Mouse (Mus musculus) erythroblast, embryonic 14.5 days (primary cell): ENCODE results near the gene Rsl24d1. TPM values are rescaled to one million over a fixed set of nuclear protein-coding genes. Genes with fewer than 3 reads are reported as not detected.

ENCODE experiments used
- H3K27me3 ChIP-seq: 2 replicates; pipeline ENCODE4 v1.6.1; 2012; ENCODE audit warnings: inconsistent platforms; ENCODE audit not compliant: control insufficient read depth
- H3K36me3 ChIP-seq: 2 replicates; pipeline ENCODE4 v1.6.1; 2012; ENCODE audit warnings: mild to moderate bottlenecking, inconsistent platforms; ENCODE audit not compliant: control insufficient read depth
- H3K4me1 ChIP-seq: 2 replicates; pipeline ENCODE4 v1.6.1; 2012; ENCODE audit warnings: inconsistent platforms; ENCODE audit not compliant: control insufficient read depth
- H3K4me3 ChIP-seq: replicated peaks from 2 replicates; pipeline ENCODE3; 2012; ENCODE audit warnings: moderate library complexity, mild to moderate bottlenecking, inconsistent platforms
- H3K9me3 ChIP-seq: 2 replicates; pipeline ENCODE4 v1.6.1; 2012; ENCODE audit warnings: low read length, inconsistent platforms, mixed read lengths; ENCODE audit not compliant: control insufficient read depth
- GATA1 ChIP-seq: IDR thresholded peaks from 2 replicates; pipeline ENCODE4 v1.6.1; 2012; ENCODE audit warnings: low read length, inconsistent platforms, mixed read lengths
- TAL1 ChIP-seq: IDR thresholded peaks from 3 replicates; pipeline ENCODE4 v1.6.1; 2012; ENCODE audit warnings: low read length, inconsistent platforms, mixed read lengths
- polyA plus RNA-seq: library from polyadenylated mRNA; stranded (reverse); fragments of >175 nt; gene quantifications from 2 replicates; pipeline ENCODE4 v1.2.3, GENCODE M21; 2012

Gene Rsl24d1
- polyA plus RNA-seq, 1 experiment, result 0.10 TPM

- Histone ChIP-seq H3K27me3 (no peaks in the 10 kb centered on the region), H3K4me1 (no peaks in the 10 kb centered on the region), H3K9me3 (no peaks in the 10 kb centered on the region), H3K36me3 (no peaks in the 10 kb centered on the region), H3K4me3 (no peak overlapping the region)
- no peak for TF ChIP-seq TAL1
- TF ChIP-seq GATA1, result no peak
Observed at GRCm38 (mm10) chr9:73079801-73080325, 33.4 kb upstream of the Rsl24d1 start.

GRCm38 (mm10) chr9:73082291-73083000, 30.8 kb upstream of the Rsl24d1 start:
- Histone ChIP-seq H3K9me3 (no peaks in the 10 kb centered on the region), H3K27me3 (no peaks in the 10 kb centered on the region), H3K4me3 (no peak overlapping the region), H3K4me1 (no peaks in the 10 kb centered on the region), H3K36me3 (no peaks in the 10 kb centered on the region)
- no peak for TF ChIP-seq GATA1
- TF ChIP-seq TAL1, result no peak

GRCm38 (mm10) chr9:73083956-73084355, 29.3 kb upstream of the Rsl24d1 start:
- H3K36me3 ChIP-seq, result no peaks in the 10 kb centered on the region
- no peaks in the 10 kb centered on the region for H3K27me3 ChIP-seq
- no peaks in the 10 kb centered on the region for H3K9me3 ChIP-seq
- no peak overlapping the region for H3K4me3 ChIP-seq
- TF ChIP-seq TAL1 (no peak), GATA1 (no peak)
- no peaks in the 10 kb centered on the region for H3K4me1 ChIP-seq

- Histone ChIP-seq H3K4me1 (no peaks in the 10 kb centered on the region), H3K4me3 (no peak overlapping the region), H3K36me3 (no peaks in the 10 kb centered on the region), H3K27me3 (no peaks in the 10 kb centered on the region), H3K9me3 (no peaks in the 10 kb centered on the region)
- TF ChIP-seq TAL1 (no peak), GATA1 (no peak)
Observed at GRCm38 (mm10) chr9:73085845-73086244, 27.4 kb upstream of the Rsl24d1 start.

- no peaks in the 10 kb centered on the region for H3K36me3 ChIP-seq
- TF ChIP-seq GATA1, result no peak
- TF ChIP-seq TAL1, result no peak
Observed at GRCm38 (mm10) chr9:73087121-73087520, 26.1 kb upstream of the Rsl24d1 start.

GRCm38 (mm10) chr9:73087581-73087980, 25.6 kb upstream of the Rsl24d1 start:
- TF ChIP-seq TAL1 (no peak), GATA1 (no peak)
- no peaks in the 10 kb centered on the region for H3K9me3 ChIP-seq
- H3K27me3 ChIP-seq, result no peaks in the 10 kb centered on the region
- no peaks in the 10 kb centered on the region for H3K36me3 ChIP-seq
- no peaks in the 10 kb centered on the region for H3K4me1 ChIP-seq
- no peak overlapping the region for H3K4me3 ChIP-seq

More at GRCm38 (mm10) chr9:73087121-73087520, 26.1 kb upstream of the Rsl24d1 start:
- no peak overlapping the region for H3K4me3 ChIP-seq
- no peaks in the 10 kb centered on the region for H3K27me3 ChIP-seq
- no peaks in the 10 kb centered on the region for H3K4me1 ChIP-seq
- H3K9me3 ChIP-seq, result no peaks in the 10 kb centered on the region

- Histone ChIP-seq H3K4me1 (no peaks in the 10 kb centered on the region), H3K4me3 (no peak overlapping the region)
Observed at GRCm38 (mm10) chr9:73089222-73089920, 23.9 kb upstream of the Rsl24d1 start.

GRCm38 (mm10) chr9:73090121-73090520, 23.1 kb upstream of the Rsl24d1 start:
- Histone ChIP-seq H3K36me3 (no peaks in the 10 kb centered on the region), H3K4me3 (no peak overlapping the region), H3K4me1 (no peaks in the 10 kb centered on the region), H3K27me3 (peaks cover under 1% of the 10 kb centered on the region; the same call in 1 of the 2 replicates), H3K9me3 (no peaks in the 10 kb centered on the region)
- TF ChIP-seq GATA1 (no peak), TAL1 (no peak)

More at GRCm38 (mm10) chr9:73089222-73089920, 23.9 kb upstream of the Rsl24d1 start:
- no peaks in the 10 kb centered on the region for H3K27me3 ChIP-seq
- H3K9me3 ChIP-seq, result no peaks in the 10 kb centered on the region
- TF ChIP-seq GATA1 (no peak), TAL1 (no peak)
- no peaks in the 10 kb centered on the region for H3K36me3 ChIP-seq

- TF ChIP-seq TAL1, result no peak
- no peak for TF ChIP-seq GATA1
- H3K9me3 ChIP-seq, result no peaks in the 10 kb centered on the region
- no peaks in the 10 kb centered on the region for H3K36me3 ChIP-seq
- H3K4me3 ChIP-seq, result no peak overlapping the region
- H3K4me1 ChIP-seq, result no peaks in the 10 kb centered on the region
- peaks cover 3% of the 10 kb centered on the region; the same call in 1 of the 2 replicates for H3K27me3 ChIP-seq
Observed at GRCm38 (mm10) chr9:73091747-73092146, 21.5 kb upstream of the Rsl24d1 start.
